Mouse (Mus musculus): ENCODE results near the gene Ppp1cc. TPM values are rescaled to one million over a fixed set of nuclear protein-coding genes. Genes with fewer than 3 reads are reported as not detected.

The Ppp1cc gene
- polyA plus RNA-seq, 1 experiment from 2014 or later: 137 TPM

DNA sequence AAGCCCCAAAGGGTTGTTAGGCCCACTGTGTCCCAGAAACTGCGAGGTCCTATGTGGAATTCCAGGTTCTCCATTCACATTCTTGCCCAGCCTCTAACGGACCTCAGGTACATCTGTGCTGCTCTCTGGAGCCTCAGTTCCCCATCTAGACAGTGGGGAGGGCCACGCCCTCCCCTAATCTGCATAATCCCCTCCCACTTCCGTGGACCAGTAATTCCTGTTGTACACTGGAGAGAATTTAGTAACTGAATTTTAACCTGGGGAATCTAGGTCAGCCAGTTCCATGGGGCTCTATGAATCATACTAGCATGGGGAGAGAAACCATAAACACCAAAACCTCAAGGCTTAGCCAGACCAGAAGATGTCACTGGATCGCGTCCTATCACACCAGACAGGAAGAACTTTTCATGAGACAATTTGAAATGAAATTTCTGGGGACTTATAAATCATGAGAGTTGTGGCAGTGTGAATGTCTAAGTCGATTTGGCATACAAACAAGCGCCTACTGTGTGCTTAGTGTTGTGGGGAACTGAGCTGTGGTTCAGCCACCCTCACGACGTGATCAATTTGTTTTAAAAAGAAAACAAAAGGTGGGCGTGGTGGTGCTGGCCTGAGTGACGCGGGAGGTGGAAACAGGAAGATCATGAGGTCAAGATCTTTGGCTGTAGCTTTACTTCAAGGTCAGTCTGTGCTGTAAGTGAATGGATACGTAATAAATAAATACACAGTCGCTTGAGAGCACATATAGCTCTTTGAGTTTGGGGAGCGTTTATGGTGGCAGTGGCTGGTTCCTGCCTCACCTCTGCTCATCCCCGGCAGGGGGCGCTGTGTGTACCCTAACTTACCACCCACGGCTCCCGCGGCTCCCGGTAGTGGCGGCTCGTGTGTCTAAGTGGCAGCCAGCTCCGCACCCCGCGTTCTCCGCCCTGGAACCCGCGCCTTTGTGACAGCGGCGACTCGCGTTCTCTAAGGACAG, 26.7 kb upstream of the Ppp1cc start:
- Histone ChIP-seq H3K9ac (replicated peaks; ENCODE audit: low read depth) (peak overlapping the region; percentile 19; the same call in 1 of the 2 replicates), H3K9me3 (ENCODE audit: low read length) (no peaks in the 10 kb centered on the region), H3K27me3 (replicated peaks; ENCODE audit: insufficient read depth, low read length) (no peaks in the 10 kb centered on the region), H3K4me1 (ENCODE audit: insufficient read depth, low read depth, low read length) (peaks cover 7% of the 10 kb centered on the region; the same call in 1 of the 2 replicates), H3K27ac (ENCODE audit: low read length) (no peak overlapping the region), H3K4me2 (replicated peaks; ENCODE audit: low read depth, low read length) (peak overlapping the region; percentile 86), H3K36me3 (ENCODE audit: insufficient read depth, low read length) (no peaks in the 10 kb centered on the region), H3K4me3 (ENCODE audit: low read depth, low read length) (peak overlapping the region; percentile 44)
- WGBS: 10% methylated on average over 34 of the region's 34 CpGs
- ATAC-seq (peak; percentile 84), DNase-seq (ENCODE audit: low spot score) (peak; percentile 90)
- peak; percentile 88 for TF ChIP-seq CTCF (IDR thresholded peaks at IDR 0.05)
- peak; percentile 57; the same call in 1 of the 2 replicates for TF ChIP-seq EP300 (IDR thresholded peaks at IDR 0.05)

DNA sequence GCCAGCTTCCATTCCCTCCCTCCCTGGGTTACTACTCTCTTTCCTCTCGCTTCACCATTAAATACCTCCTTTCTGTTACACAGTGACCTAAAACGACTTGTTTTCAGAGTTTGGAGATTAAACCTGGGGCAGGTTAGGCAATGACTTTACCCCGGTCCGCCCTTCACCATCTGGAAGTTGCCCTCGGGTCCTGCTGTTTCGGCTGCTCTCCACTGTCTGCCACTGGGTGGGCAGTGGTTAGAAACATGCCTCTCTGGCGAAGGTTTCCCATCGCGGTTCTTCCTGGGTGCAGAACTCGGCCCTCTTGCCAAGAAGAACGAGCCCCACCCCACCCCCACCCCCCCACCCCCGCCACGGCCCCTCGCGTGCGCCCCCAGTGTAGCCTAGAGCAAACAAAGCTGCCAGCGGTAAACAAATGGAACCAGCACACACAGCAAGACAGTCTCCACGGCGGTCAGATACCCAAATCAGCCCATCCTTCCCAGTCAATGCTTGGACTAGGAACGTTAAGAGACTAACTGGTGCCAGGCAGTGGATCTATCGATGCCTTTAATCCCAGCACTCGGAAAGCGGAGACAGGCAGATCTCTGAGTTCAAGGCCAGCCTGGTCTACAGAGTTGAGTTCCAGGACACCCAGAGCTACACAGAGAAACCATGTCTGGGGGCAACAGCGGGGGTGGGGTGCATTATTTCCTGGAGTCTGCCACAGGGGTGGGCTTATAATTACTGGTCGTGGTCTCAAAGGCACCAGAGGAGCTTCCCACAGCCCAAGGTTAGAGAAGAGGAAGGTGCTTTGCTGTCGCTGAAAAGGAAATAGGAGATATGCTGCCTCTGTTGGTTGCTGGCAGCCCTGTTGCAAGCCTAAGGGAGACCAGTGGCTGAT, 25.7 kb upstream of the Ppp1cc start:
- ATAC-seq (peak; percentile 11; the same call in 1 of the 2 replicates), DNase-seq (ENCODE audit: low spot score) (peak; percentile 31)
- Histone ChIP-seq H3K27me3 (replicated peaks; ENCODE audit: insufficient read depth, low read length) (no peaks in the 10 kb centered on the region), H3K9me3 (ENCODE audit: low read length) (no peaks in the 10 kb centered on the region), H3K4me3 (ENCODE audit: low read depth, low read length) (peak overlapping the region; percentile 44), H3K27ac (ENCODE audit: low read length) (no peak overlapping the region), H3K36me3 (ENCODE audit: insufficient read depth, low read length) (no peaks in the 10 kb centered on the region), H3K4me2 (replicated peaks; ENCODE audit: low read depth, low read length) (peak overlapping the region; percentile 86), H3K9ac (replicated peaks; ENCODE audit: low read depth) (peak overlapping the region; percentile 19; the same call in 1 of the 2 replicates), H3K4me1 (ENCODE audit: insufficient read depth, low read depth, low read length) (peaks cover 7% of the 10 kb centered on the region; the same call in 1 of the 2 replicates)
- 16% methylated on average over 26 of the region's 26 CpGs for WGBS
- no peak for TF ChIP-seq CTCF (IDR thresholded peaks at IDR 0.05)
- TF ChIP-seq EP300 (IDR thresholded peaks at IDR 0.05): no peak

DNA sequence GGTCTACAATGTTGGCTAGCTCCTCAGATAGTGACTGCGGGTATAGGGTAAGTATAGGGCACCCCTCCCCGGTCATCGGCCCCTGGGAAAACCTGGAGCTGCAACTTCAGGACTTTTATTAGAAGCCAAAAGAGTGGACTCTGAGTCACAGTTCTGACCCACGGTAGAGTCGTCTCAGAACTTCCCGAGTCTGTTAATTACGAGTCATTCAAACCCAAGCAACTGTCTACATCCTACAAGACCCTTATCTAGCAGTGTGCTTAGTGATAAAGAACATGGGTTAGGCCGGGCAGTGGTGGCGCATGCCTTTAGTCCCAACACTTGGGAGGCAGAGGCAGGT, 25.1 kb upstream of the Ppp1cc start:
- peaks cover 7% of the 10 kb centered on the region; the same call in 1 of the 2 replicates for H3K4me1 ChIP-seq (ENCODE audit: insufficient read depth, low read depth, low read length)
- 84% methylated on average over 9 of the region's 9 CpGs for WGBS
- H3K27me3 ChIP-seq (replicated peaks; ENCODE audit: insufficient read depth, low read length): no peaks in the 10 kb centered on the region
- ATAC-seq (no peak), DNase-seq (ENCODE audit: low spot score) (no peak)
- TF ChIP-seq CTCF (IDR thresholded peaks at IDR 0.05) (no peak), EP300 (IDR thresholded peaks at IDR 0.05) (no peak)
- no peak overlapping the region for H3K27ac ChIP-seq (ENCODE audit: low read length)
- no peaks in the 10 kb centered on the region for H3K9me3 ChIP-seq (ENCODE audit: low read length)
- no peak overlapping the region for H3K9ac ChIP-seq (replicated peaks; ENCODE audit: low read depth)
- H3K4me3 ChIP-seq (ENCODE audit: low read depth, low read length): no peak overlapping the region
- no peak overlapping the region for H3K4me2 ChIP-seq (replicated peaks; ENCODE audit: low read depth, low read length)
- no peaks in the 10 kb centered on the region for H3K36me3 ChIP-seq (ENCODE audit: insufficient read depth, low read length)

DNA sequence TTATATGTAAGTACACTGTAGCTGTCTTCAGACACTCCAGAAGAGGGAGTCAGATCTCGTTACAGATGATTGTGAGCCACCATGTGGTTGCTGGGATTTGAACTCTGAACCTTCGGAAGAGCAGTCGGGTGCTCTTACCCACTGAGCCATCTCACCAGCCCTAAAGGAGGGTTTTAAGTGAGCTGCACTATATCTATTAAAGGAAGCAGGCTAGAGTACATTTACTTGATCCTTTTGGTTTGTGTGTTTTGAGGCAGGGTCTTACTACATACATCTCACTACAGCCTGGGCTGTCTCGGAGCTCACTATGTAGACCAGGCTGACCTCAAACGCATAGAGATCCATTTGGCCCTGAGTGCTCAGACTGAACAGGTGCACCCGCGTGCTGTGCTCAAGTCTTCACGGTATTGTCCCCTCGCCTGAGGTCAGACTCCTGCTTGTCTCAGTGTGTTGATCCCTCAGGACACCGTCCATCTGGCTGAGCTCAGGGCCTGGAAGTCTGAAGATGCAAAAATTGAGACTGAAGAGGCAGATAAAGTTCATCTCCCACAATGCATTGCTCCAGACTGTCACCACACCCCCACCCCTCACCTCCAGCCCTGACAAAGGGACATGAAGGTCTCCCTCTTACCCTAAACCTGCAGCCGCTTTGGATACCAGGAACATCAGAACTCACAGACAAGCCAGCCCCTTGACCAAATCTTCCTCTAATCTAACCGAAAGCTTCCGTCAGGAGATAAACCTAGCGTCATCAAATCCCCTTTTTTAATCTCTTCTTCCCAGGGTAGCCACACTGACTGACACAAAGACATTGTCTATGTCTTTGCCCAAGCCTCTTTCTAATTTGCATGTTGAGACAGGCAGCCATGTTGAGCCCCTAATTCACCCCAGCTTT, 23.4 kb upstream of the Ppp1cc start:
- H3K4me1 ChIP-seq (ENCODE audit: insufficient read depth, low read depth, low read length): peaks cover 7% of the 10 kb centered on the region; the same call in 1 of the 2 replicates
- no peak overlapping the region for H3K27ac ChIP-seq (ENCODE audit: low read length)
- ATAC-seq: no peak
- TF ChIP-seq EP300 (IDR thresholded peaks at IDR 0.05) (no peak), CTCF (IDR thresholded peaks at IDR 0.05) (no peak)
- WGBS: 91% methylated on average over 14 of the region's 14 CpGs
- H3K36me3 ChIP-seq (ENCODE audit: insufficient read depth, low read length): no peaks in the 10 kb centered on the region
- no peak overlapping the region for H3K9ac ChIP-seq (replicated peaks; ENCODE audit: low read depth)
- no peak for DNase-seq (ENCODE audit: low spot score)
- H3K9me3 ChIP-seq (ENCODE audit: low read length): no peaks in the 10 kb centered on the region
- no peaks in the 10 kb centered on the region for H3K27me3 ChIP-seq (replicated peaks; ENCODE audit: insufficient read depth, low read length)
- H3K4me3 ChIP-seq (ENCODE audit: low read depth, low read length): no peak overlapping the region
- no peak overlapping the region for H3K4me2 ChIP-seq (replicated peaks; ENCODE audit: low read depth, low read length)

DNA sequence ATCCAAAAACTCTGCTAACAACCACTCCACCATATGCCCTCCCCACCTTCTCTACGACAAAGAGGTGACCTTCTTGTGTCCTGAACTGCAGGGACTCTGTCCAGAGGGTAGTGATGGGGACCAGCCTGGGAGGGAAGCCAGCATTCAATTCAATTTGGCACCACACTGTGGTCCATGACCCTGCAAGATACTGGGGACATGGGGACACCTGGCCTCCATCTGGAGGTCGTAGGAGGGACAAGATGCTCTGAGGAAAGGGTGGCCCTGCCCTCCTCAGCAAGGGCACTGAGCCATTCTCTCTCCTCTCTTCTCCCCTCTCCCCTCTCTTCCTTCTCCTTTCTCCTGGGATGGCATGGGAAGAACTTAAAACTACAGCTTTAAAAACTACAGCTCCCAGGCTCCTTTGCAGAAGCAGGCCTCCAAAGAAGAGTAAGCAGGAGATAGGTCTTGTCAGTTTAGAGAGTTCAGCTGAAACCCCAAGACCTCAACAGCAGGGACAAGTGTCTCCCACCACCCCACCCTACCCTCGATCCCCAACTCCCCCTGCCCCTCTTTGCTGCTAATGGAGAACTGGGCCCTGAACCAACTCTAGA, 22.7 kb upstream of the Ppp1cc start:
- Histone ChIP-seq H3K36me3 (ENCODE audit: insufficient read depth, low read length) (no peaks in the 10 kb centered on the region), H3K4me2 (replicated peaks; ENCODE audit: low read depth, low read length) (no peak overlapping the region), H3K27ac (ENCODE audit: low read length) (no peak overlapping the region), H3K9me3 (ENCODE audit: low read length) (no peaks in the 10 kb centered on the region), H3K27me3 (replicated peaks; ENCODE audit: insufficient read depth, low read length) (no peaks in the 10 kb centered on the region), H3K9ac (replicated peaks; ENCODE audit: low read depth) (no peak overlapping the region), H3K4me3 (ENCODE audit: low read depth, low read length) (no peak overlapping the region), H3K4me1 (ENCODE audit: insufficient read depth, low read depth, low read length) (peaks cover 7% of the 10 kb centered on the region; the same call in 1 of the 2 replicates)
- 75% methylated on average over 3 of the region's 3 CpGs for WGBS
- DNase-seq (ENCODE audit: low spot score) (no peak), ATAC-seq (no peak)
- TF ChIP-seq EP300 (IDR thresholded peaks at IDR 0.05) (no peak), CTCF (IDR thresholded peaks at IDR 0.05) (no peak)

Data from lung, postnatal 0 days (tissue).